Mouse (Mus musculus) gastrocnemius, postnatal 25 days (tissue): ENCODE data around the gene Hist1h4j. TPM values are rescaled to one million over a fixed set of nuclear protein-coding genes. Genes with fewer than 3 reads are reported as not detected.
"Not testable (repeated sequence)": the region's sequence is repeated elsewhere in the genome, so short reads cannot be mapped to it uniquely, and the experiment has no call there.

ENCODE experiments used
- DNase-seq: peaks from one replicate; pipeline ENCODE4 v3.0.0; 2022
- total RNA-seq, 2 experiments: library from RNA; stranded (reverse); gene quantifications; 1 replicate in 1 of 2; 2 replicates in 1 of 2; pipeline ENCODE4 v1.2.3; 2021

Hist1h4j gene
- total RNA-seq, 2 experiments from 2014 or later = 1.2 to 4.0 TPM

DNA sequence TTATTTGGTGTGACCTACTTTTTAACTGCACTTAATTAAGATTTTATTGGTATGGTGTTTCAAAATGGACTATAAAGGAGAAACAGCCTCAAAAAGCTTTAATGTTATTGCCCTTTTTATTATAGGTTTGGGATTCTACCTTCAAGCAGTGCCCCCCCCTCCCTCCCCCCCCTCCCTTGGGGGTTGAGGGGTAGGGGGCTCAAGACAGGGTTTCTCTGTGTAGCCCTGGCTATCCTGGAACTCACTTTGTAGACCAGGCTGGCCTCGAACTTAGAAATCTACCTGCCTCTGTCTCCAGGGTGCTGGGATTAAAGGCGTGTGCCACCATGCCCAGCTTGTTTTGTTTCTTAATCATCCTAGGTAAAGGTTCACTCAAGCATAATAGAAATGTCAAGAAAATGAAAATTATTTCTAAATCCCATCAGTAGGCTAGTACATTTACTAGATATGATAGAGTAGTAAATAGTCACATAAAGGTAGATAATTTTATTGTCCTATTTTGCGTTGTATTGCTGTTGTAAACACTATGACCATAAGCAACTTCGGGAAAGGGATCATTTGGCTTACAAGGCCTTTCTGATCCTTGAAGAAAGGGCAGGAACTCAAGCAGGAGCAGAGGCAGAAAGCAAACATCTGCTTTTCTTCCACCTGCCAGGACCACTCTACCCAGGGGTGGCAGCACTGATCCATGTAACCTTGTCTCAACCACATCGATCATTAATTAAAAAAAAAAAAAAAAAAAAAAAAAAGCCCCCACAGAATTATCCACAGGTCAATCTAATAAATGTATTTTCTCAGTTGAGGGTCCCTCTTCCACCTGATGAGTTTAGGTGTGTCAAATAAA, 11.6 kb upstream of the Hist1h4j start:
- no peak for DNase-seq

DNA sequence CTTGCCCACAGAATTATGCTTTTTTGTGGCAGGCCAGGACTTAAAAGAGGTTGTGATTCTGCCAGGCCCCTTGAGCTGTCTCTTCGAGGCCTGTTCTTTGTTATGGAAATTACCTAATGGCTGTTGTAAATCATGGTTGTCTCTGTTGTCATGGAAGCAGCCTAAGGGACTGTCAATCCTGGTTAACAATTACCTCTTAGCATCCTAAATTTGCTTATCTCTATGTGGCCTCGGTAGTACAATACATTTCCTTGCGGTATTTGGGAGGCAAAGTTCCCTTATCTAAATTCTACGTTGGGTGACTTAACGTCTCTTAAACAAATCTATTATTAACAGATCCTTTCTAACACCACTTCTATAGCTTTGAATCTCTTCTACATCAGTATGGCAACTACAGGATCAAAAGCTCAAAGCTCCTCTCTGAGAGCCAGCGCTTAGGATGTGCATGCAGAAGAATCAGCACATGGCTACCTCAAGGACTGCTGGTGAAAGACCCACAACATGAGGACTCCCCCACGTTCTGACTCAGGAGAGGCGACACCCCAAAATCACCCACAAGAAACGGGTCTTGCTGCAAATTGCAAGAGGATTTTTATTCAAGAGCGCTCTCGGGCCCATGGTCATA, 6.8 kb upstream of the Hist1h4j start:
- DNase-seq = no peak

DNA sequence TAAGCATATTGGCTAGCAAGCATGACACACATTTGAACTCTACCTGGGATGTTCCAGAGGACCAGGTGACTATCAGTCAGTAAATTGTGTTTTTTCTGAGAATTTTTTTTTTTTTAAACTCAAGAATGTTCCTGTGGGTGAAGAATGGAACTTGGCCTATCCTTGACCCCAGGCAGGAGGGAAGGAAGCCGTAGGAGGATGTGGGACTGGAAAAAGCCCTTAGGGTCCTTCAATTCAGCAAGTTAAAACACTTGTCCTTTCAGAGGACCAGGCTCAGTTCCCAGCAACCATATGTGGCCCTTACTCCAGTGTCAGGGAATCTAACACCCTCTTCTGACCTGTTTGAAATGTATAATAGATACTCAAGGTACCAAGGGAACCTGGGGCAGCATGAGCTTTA, 5.3 kb upstream of the Hist1h4j start:
- DNase-seq = no peak

DNA sequence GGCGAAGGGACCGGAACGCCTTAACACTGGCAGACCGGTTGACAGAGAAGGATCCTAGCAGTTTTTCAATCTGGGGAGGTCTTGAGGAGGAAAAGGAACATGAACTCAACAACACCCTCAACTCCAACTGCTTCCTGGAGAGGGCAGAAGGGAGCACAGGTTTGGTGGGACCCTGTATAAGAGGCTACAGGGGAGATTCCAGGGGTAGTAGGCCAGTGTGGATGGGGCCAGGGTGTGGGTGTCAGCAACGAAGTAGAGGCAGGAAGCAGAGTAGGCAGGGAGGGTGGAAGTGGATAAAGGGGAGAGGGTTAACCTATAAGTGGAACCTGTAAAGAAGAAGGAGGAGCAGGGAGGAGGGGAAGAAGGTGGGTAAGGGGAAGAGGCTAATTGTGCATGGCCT, 1.4 kb upstream of the Hist1h4j start:
- DNase-seq = no peak

DNA sequence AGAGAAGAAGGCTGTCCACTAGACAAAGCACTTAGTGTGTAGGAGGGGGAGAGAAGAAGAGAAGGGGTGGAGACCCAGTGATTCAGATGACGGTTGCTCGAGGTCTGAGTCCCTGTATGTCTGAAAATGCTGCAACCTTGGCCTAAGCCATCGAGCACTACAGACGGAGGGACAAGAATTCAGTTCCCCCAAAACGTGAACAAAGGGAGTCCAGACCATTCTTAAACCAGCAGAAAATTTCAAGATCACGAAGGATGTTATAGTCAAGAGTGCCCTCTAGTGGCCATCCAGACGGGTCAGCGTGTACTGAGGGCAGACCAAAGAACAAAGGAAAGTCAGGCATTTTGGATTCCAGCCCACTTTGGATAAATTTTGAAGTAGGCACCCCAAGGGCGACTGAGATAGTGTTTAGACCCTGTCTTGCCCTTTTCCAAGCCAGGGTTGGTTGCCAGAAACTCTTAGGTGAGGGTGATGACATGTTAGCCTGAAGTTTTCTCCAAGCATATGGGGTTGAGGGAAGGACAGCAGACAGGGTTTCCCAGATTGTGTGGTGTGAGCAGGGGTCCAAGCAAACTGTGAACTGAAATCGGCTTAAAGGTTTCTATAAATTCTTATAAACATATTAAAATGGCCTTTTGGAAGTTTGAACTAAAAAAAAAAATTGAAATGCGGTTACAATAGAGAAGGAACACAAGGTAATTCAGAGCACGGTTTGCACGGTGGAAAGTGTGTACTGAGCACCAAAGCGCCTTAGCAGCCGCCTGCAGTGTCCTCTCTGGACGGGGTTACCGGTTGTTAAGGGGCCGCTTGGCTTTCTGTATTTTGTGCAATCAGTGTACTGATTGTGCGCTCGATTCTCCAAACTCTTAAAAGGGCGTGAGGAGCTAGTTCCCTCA, 606 bp upstream of the Hist1h4j start:
- DNase-seq = peak; percentile 32

DNA sequence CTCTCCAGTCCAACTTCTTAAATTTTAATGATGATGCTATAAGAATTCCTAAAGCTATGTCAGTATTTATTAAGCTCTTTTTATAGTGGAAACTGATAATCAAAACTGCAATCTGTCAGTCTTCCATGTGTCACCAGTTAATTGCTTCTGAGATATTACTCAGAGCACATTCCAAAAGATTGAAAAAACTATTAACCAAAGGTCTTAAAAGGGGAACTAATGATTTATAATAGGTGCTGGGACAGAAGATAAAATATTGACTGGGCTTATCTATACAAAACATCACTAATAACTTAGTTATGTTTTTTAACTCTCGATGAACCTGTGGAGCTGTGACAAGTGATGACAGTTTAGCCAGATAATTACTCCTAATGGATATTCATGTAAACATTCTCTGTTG, 10.1 kb downstream of the Hist1h4j start:
- no peak for DNase-seq

DNA sequence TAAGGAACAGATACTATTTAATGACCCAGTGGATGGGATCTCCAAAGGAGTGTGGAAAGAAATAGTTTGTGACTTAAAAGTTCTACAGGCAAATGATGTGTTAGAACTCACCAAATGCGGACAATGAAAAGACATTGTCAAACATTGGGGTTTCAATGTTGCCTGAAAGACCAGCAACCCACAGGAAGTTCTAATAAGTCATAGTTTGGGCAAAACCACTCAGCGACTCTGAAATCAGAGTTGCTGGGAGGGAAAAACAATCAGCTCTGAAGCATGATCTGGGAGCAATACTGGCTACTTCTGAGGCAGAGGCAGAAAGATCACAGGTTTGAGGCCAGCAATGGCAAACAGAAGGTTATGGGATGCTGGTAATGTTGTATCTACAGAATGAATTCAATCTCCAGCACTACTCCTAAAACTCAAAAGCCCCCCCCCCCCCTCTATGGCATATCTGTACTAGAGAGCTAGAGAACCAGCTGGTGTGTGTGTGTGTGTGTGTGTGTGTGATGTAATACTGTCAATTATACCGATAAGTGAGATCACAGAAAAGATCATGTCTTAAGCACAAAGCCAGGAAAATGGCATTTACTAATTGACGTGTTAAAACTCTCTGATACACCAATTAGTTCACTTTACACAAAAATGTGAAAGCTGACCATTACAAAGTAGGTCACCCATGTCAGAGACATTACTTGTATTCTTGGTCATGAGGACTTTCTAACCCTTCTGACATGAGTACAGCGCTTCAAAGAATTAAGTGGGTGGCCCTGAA, 14.7 kb downstream of the Hist1h4j start:
- no peak for DNase-seq

DNA sequence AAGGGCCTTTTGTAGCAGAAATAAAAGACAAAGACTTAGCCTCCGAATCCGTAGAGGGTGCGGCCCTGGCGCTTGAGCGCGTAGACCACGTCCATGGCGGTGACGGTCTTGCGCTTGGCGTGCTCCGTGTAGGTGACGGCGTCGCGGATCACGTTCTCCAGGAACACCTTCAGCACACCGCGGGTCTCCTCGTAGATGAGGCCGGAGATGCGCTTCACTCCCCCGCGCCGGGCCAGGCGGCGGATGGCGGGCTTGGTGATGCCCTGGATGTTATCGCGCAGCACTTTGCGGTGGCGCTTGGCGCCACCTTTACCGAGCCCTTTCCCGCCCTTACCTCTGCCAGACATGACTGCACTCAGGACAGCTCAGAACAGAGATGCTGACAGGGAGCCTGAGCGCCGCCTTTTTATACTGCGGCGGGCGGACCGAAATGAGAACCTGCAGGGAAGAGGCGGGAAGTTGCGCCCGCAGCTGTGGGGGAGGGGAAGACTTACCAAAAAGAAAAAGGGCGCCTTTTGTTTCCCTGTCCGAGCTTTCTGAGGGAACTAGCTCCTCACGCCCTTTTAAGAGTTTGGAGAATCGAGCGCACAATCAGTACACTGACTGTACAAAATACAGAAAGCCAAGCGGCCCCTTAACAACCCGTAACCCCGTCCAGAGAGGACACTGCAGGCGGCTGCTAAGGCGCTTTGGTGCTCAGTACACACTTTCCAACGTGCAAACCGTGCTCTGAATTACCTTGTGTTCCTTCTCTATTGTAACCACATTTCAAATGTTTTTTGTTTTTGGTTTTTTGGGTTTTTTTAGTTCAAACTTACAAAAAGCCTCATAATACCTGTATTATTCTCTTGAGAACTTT, 15.5 kb downstream of the Hist1h4j start, which contains the start of gene Hist1h4k:
Gene Hist1h4k (minus strand): TSS at position 347 of the 859 bp plus-strand sequence.
- peak; percentile 79 for DNase-seq

DNA sequence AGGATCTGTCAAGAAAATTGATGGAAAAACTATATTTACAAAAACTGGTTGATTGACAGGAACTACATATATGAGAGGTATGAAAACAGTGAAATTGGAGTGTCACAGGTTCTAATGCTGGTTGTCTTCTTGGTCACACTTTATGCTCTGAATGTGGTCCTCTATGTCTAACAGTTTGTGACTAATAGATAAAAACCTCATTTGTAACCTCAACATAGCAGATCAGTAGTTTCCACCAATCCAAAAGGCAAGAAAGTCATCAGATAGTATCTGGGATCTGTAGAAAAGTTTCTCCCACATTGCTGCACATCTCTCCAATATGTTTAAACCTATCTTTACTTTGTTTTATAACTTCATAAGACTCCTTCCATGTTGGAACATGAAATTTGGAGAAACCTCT, 16.6 kb downstream of the Hist1h4j start:
- DNase-seq = no peak

DNA sequence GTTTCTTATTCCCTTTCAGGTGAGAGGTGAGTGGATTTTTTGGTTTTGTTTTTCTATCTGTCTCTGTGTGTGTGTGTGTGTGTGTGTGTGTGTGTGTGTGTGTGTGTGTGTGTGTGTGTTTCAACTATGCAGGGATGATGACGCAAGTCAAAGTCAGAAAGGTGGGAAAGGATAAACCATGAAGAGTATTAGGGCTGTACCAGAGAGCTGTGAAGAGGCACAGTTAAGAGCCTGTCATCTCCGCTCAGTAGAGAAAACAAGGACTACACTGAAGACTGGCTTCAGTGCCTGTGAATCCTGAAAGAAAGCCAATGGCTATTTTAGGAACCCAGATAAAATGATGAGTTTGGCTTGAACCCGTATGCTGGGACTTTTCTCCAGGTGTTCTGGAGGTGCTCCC, 17.0 kb downstream of the Hist1h4j start:
- no peak for DNase-seq

DNA sequence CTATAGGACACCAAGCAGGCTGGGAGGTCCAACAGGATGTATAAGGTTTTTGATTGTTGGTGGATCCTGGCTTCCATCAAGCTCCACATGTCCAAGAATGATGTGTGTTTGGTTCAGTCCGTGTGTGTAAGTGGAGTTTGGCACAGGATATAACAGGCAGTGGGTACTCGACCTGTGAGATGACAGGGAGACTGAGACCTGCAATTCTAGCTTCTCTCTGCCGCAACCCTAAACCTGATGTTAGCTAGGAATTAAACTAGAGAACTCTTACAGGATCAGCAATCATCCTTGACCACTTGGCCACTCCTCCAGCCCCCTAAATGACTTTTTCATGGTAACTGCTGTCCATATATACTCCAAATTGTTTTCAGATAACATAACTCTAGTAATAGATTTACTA, 17.5 kb downstream of the Hist1h4j start:
- no peak for DNase-seq

DNA sequence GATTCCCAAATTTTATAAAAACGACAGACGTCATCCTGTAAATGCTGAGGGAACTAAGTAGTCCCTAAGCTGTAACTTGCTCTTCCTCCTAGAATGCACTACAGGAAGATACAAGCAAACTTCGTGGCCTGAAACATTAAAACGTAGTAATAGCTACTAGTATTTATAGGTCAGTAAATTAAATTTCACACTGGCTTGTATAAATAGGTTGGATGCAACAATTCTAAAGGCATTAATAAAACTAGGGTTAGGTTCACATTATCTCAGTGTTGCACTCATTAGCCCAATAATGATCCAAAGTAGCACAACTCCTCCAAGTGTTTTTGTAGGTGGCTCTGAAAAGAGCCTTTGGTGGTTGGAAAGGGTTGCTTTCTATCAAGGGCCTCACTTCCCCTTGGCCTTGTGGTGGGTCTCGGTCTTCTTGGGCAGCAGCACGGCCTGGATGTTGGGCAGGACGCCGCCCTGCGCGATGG, 18.2 kb downstream of the Hist1h4j start:
- no peak for DNase-seq

DNA sequence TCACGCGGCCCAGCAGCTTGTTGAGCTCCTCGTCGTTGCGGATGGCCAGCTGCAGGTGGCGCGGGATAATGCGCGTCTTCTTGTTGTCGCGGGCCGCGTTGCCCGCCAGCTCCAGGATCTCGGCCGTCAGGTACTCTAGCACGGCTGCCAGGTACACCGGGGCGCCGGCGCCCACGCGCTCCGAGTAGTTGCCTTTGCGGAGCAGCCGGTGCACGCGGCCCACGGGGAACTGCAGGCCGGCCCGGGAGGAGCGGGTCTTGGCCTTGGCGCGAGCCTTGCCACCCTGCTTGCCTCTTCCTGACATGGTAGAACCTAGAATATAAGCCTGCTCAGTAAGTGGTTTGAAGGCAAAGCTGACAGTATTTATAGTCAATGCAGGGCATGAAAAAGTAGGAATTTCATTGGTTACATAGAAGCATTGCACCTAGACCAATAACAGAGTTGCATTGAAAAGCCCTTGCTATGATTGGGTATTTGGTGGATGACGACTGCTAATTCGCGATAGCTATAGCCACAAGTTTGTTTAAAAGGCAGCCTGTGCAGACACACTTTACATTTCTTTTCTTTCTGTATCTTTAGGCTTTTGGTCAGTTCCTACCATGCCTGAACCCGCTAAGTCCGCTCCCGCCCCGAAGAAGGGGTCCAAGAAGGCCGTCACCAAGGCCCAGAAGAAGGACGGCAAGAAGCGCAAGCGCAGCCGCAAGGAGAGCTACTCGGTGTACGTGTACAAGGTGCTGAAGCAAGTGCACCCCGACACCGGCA, 18.8 kb downstream of the Hist1h4j start, which contains the start of the genes Hist1h2ak and Hist1h2bn:
Gene Hist1h2ak (minus strand): TSS at position 304 of the 762 bp plus-strand sequence.
Gene Hist1h2bn (plus strand): TSS at position 600 of the 762 bp plus-strand sequence.
- peak; percentile 46 for DNase-seq

DNA sequence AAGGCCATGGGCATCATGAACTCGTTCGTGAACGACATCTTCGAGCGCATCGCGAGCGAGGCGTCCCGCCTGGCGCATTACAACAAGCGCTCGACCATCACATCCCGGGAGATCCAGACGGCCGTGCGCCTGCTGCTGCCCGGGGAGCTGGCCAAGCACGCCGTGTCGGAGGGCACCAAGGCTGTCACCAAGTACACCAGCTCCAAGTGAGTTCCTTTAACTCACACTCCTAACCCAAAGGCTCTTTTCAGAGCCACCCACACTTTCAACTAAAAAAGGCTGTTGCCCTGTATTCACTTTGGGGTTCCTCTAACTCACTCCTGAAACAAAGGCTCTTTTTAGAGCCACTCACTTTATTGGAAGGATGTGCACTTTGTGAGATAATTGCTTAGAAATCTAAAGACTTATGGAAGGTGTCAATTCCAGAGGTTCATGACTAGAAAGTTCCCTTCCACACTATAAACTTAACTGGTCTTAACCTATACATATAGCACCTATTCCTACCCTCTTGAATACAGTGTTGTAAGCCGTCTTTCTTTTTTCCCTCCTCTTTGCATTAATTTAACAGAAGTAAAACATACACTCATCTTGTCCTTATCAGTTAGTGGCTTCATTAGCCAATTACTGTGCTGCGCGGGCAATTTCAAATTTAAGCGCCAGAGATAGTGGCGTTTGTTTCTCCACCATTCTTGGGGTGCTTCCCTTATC, 19.6 kb downstream of the Hist1h4j start:
- not testable (repeated sequence) for DNase-seq

DNA sequence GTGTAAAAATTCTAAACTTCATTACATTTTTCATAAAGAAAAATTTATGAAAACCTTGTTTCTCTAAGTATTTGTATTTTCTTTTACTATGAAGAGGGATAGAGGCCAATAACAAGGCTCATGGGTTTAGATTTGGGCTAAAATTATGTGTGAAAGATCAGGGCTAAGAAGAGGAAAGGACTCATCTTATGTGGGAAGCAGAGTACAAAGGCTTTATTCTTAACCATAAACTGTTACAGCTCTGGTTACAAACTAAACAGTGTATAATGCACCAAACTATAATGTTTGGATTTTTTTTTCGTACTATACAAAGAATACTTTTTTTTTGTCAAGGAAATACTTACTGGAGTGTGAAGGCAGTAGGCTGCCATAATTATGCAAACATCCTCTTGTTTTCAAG, 20.8 kb downstream of the Hist1h4j start:
- DNase-seq = no peak

DNA sequence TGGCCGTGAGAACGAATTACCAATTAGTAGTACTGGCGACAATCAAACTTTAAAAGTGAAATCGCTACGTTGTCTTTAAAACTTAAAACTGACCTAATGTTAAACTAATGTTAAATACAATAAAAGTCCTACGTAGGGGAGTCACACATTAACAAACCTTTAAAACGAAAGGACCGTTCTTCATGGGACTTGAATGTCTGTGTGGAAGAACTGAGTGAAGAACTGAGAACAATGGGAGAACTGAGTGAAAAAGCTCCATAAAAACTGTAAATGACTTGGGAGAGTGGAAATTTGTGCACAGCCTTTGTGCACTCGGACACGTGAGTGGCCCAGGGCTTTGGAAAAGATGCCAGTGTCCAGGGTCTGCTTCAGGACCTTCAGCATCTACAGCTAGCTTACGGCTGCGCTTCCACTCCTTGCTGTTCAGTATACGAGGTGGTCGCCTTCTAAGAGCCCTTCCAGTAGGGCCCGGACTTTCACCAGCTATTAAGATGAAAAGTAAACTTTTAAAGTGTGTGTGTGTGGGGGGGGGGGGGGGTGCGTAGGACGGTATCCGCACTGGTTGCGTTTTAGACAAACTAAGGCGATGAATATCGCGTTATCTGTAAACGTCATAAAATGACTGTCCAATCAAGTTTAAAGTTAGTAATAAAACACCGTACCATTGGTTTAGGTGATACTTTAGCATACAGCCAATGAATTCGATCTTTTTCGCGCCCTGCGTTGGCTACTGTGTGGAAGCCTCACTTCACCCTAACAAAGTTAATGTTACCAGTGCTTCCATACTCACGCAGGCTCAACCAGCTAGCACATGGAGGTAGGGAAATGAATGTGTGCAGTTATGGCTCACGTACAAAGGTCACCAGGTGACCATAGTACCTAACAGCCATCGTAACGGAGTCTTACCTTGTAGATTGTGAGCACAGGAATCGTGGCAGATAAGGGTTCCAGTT, 44.2 kb downstream of the Hist1h4j start:
- DNase-seq = peak; percentile 50
